Mouse (Mus musculus) kidney, postnatal 14 days (tissue): ENCODE data around the gene Nab1.

Source experiments
- DNase-seq: peaks from one replicate; pipeline ENCODE4 v3.0.0; 2022; ENCODE audit warnings: mixed read lengths

Gene Nab1

GRCm38 (mm10) chr1:52470811-52471489, 29.5 kb downstream of the Nab1 start:
- no peak for DNase-seq

- DNase-seq = no peak
Measured at GRCm38 (mm10) chr1:52470326-52470725, 30.2 kb downstream of the Nab1 start.

GRCm38 (mm10) chr1:52466518-52467120, 33.9 kb downstream of the Nab1 start:
- no peak for DNase-seq

- no peak for DNase-seq
Measured at GRCm38 (mm10) chr1:52465830-52466229, 34.6 kb downstream of the Nab1 start.

GRCm38 (mm10) chr1:52465264-52465663, 35.2 kb downstream of the Nab1 start:
- no peak for DNase-seq

GRCm38 (mm10) chr1:52463305-52463704, 37.2 kb downstream of the Nab1 start:
- DNase-seq = no peak

- DNase-seq = no peak
Measured at GRCm38 (mm10) chr1:52456571-52456970, 43.9 kb downstream of the Nab1 start.

- DNase-seq = no peak
Measured at GRCm38 (mm10) chr1:52454509-52455001, 45.9 kb downstream of the Nab1 start.

- DNase-seq = no peak
Measured at GRCm38 (mm10) chr1:52451360-52451759, 49.1 kb downstream of the Nab1 start.

GRCm38 (mm10) chr1:52435856-52436255, 64.6 kb downstream of the Nab1 start:
- no peak for DNase-seq

GRCm38 (mm10) chr1:52434085-52434484, 66.4 kb downstream of the Nab1 start:
- DNase-seq = no peak

- DNase-seq = no peak
Measured at GRCm38 (mm10) chr1:52431806-52432205, 68.7 kb downstream of the Nab1 start.

- no peak for DNase-seq
Measured at GRCm38 (mm10) chr1:52430606-52431005, 69.9 kb downstream of the Nab1 start.

GRCm38 (mm10) chr1:52430116-52430515, 70.4 kb downstream of the Nab1 start:
- no peak for DNase-seq

- no peak for DNase-seq
Measured at GRCm38 (mm10) chr1:52427841-52428464, 72.5 kb downstream of the Nab1 start.

GRCm38 (mm10) chr1:52423846-52424245, 76.6 kb downstream of the Nab1 start:
- DNase-seq = no peak

- DNase-seq = no peak
Measured at GRCm38 (mm10) chr1:52423057-52423456, 77.4 kb downstream of the Nab1 start.

- DNase-seq = no peak
Measured at GRCm38 (mm10) chr1:52422137-52422536, 78.3 kb downstream of the Nab1 start.

- no peak for DNase-seq
Measured at GRCm38 (mm10) chr1:52421623-52422022, 78.9 kb downstream of the Nab1 start.

- no peak for DNase-seq
Measured at GRCm38 (mm10) chr1:52419088-52419819, 81.2 kb downstream of the Nab1 start.
